Mouse (Mus musculus) MEL (cell line): ENCODE measurements at regions not wholly inside any gene's neighbourhood (a gene's known extent, or its start where the extent isn't known, plus 50 kb on each side); places are given as distances from the start of the nearest gene placed in this dataset.

Experiments
- BHLHE40 ChIP-seq: IDR thresholded peaks from 2 replicates; pipeline ENCODE4 v1.6.1; 2012; ENCODE audit warnings: low read depth, mild to moderate bottlenecking, inconsistent platforms, low read length, improper control_type of control experiment, borderline replicate concordance
- CTCF ChIP-seq, 3 experiments: IDR thresholded peaks in 2 of 3; conservative IDR thresholded peaks in 1 of 3; 2 replicates each; pipeline ENCODE4 v1.5.1; 2011 to 2012; ENCODE audit warnings: low read length in 3 of 3, low read depth in 2 of 3, mild to moderate bottlenecking in 2 of 3, improper control_type of control experiment in 1 of 3, inconsistent platforms in 1 of 3, mixed read lengths in 1 of 3, moderate library complexity in 1 of 3; ENCODE audit not compliant: control insufficient read depth in 1 of 3, insufficient read depth in 1 of 3, poor library complexity in 1 of 3, severe bottlenecking in 1 of 3
- EP300 ChIP-seq, 2 experiments: IDR thresholded peaks; 2 replicates each; pipeline ENCODE4 v1.6.1; 2011; ENCODE audit warnings: improper control_type of control experiment in 2 of 2, low read length in 2 of 2, low read depth in 1 of 2, mild to moderate bottlenecking in 1 of 2
- GABPA ChIP-seq: IDR thresholded peaks from 2 replicates; pipeline ENCODE4 v1.6.1; 2012; ENCODE audit warnings: low read depth, mild to moderate bottlenecking, inconsistent platforms, low read length, improper control_type of control experiment, moderate library complexity
- HCFC1 ChIP-seq: IDR thresholded peaks from 2 replicates; pipeline ENCODE4 v1.6.1; 2012; ENCODE audit warnings: low read depth, mild to moderate bottlenecking, inconsistent platforms, low read length, improper control_type of control experiment, moderate library complexity
- POLR2A ChIP-seq, 2 experiments: IDR thresholded peaks; 2 replicates each; pipeline ENCODE4 v1.6.1; 2011 to 2012; ENCODE audit warnings: low read length in 2 of 2, mild to moderate bottlenecking in 2 of 2, control low read depth in 1 of 2, improper control_type of control experiment in 1 of 2, low read depth in 1 of 2, moderate library complexity in 1 of 2; ENCODE audit not compliant: control insufficient read depth in 1 of 2, insufficient read depth in 1 of 2, poor library complexity in 1 of 2
- SMC3 ChIP-seq: IDR thresholded peaks from 2 replicates; pipeline ENCODE4 v1.6.1; 2011; ENCODE audit warnings: low read depth, low read length, improper control_type of control experiment

DNA sequence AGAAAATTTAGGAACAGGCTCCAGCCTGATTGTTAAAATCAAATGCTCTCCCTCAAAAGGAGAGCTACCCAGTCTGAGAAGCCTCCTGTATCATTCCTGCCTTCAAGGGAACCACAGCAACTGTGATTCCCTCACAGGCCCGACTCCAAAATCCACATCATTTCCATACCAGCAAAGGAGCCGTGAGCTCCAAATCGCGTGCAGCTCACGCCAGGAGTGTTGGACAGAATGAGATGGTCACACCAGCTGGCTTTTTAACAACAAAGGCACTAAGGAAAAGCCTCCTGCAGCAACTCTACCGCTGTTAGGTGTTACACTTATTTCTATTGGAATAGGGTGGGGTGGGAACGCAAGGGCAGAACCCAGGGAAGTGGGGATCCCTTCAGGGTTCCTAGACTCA lies 277.6 kb downstream of the Psat1 start:
- TF ChIP-seq HCFC1 (no peak), CTCF (IDR thresholded peaks at IDR 0.05 in 2 of 3, conservative IDR thresholded peaks at IDR 0.05 in 1 of 3; ENCODE audit: control insufficient read depth in 1 of 3, insufficient read depth in 1 of 3, low read depth in 2 of 3, low read length in 3 of 3, poor library complexity in 1 of 3, severe bottlenecking in 1 of 3) (no peak), POLR2A (IDR thresholded peaks at IDR 0.05; ENCODE audit: control insufficient read depth in 1 of 2, insufficient read depth in 1 of 2, low read depth in 1 of 2, low read length in 2 of 2, poor library complexity in 1 of 2) (no peak), EP300 (IDR thresholded peaks at IDR 0.05; ENCODE audit: low read depth in 1 of 2, low read length in 2 of 2) (no peak), BHLHE40 (no peak), SMC3 (no peak), GABPA (no peak)
